Mouse (Mus musculus) Patski (cell line): Measurements from ENCODE around the gene Pdcl3. TPM values are rescaled to one million over a fixed set of nuclear protein-coding genes. Genes with fewer than 3 reads are reported as not detected.

Source experiments
- ATAC-seq: fragments of 100-300 bp; one replicate; pipeline ENCODE4 v1.8.0; 2021
- CTCF ChIA-PET: fragments of 350-600 bp; sonication (Branson Sonifier 250); formaldehyde crosslinking; loops from one replicate; lab custom pipeline; 2022; ENCODE audit warnings: inconsistent platforms; lab: Charles Lee
- POLR2A ChIA-PET: fragments of 350-600 bp; sonication (Branson Sonifier 250); formaldehyde crosslinking; loops from one replicate; lab custom pipeline; 2022; ENCODE audit warnings: antibody characterized with exemption, inconsistent platforms; lab: Charles Lee
- DNase-seq: peaks from one replicate; pipeline ENCODE4 v3.0.0-alpha.2; 2011; ENCODE audit warnings: low read depth, low spot score
- H3K27me3 ChIP-seq: fragments of 371-371 bp; one replicate; pipeline ENCODE4 v1.5.1; 2021
- CTCF ChIP-seq: fragments of 100-300 bp; IDR thresholded peaks from one replicate; pipeline ENCODE4 v1.5.1; 2021
- in situ Hi-C: fragments of 300-500 bp; cut with MboI; formaldehyde crosslinking; loops from 3 replicates; pipeline ENCODE4 v1.11.1; 2018; ENCODE audit warnings: low pct_unique_long_range_greater_than_20kb, mixed read lengths
- polyA plus RNA-seq: library from polyadenylated mRNA; unstranded; gene quantifications from one replicate; pipeline ENCODE4 v1.2.3, GENCODE M21; 2021

Pdcl3 gene
- polyA plus RNA-seq: 235 TPM

DNA sequence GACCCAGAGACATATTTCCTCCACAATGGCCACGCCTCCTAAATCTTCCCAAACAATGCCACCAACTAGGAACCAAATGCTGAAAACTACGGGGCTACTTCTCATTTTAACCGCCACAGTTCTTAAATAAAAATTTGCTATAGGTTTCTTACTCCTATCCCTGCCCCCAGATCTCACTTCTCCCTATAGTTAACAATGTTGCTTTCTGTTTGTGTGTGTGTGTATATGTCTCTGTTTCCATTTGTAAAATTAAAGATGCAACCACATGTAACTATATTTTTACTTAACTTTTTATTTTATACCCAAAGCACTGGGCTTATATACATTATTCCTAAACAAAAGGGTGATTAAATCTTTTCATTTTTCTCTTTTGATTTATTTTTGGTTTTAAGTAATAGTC lies at the start of gene Pdcl3:
Gene Pdcl3 (plus strand): TSS at position 301 of the 400 bp plus-strand sequence.
- no peak for TF ChIP-seq CTCF
- ChIA-PET CTCF (no interaction called here), POLR2A (no interaction called here)
- in situ Hi-C loops: no loop called here
- no peak for DNase-seq
- ATAC-seq: no peak
- H3K27me3 ChIP-seq: no peaks in the 10 kb centered on the region

DNA sequence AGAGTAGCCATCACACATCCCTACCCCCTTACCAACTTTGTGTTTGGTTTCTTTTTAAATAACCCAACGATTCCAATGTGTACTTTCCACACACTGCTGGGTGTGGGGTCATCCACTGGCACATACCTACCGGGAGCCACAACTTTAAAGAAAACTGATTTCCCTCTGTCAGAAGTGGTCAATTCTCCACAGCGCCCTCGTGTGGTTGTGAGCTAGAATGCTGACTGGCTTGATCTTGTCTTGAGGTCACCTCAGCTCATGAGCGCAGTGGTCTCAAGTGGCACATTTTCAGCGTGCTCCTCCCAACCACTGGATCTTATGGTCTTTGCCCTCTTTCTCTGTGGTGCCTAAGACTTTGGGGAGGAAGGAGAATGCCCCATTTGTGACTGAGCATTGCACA lies 48.6 kb upstream of the Pdcl3 start:
- peak; percentile 75 for TF ChIP-seq CTCF
- ATAC-seq (no peak), DNase-seq (no peak)
- ChIA-PET POLR2A (no interaction called here), CTCF (interaction anchor here (0.6 to 0.9 kb wide), 2 partner anchors 34 to 66 kb away, joined by 3 read pairs; no protein-coding TSS in a partner anchor)
- in situ Hi-C loops: no loop called here
- peaks cover 22% of the 10 kb centered on the region for H3K27me3 ChIP-seq

DNA sequence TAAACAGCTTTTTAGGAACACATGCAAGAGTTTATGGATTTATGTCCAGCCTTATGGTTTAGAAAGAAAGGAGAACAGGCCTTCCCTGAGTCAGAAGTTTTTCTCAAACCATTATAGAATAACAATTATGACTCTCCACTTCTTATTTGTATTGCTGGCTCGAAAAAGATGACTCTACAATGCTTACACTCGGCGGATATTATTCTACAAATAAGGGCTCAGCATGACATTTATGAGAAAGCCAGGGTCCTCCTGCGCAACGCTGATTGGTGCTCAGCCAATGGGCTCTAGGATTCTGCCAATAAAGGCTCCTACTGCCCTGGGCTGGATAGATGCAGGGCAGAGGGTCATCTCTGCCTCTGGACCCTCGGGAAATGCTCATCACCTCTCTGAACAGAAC lies 46.6 kb upstream of the Pdcl3 start, which contains the start of gene Nms:
Gene Nms (plus strand): TSS at position 301 of the 400 bp plus-strand sequence.
- CTCF ChIA-PET: no interaction called here
- peaks cover 28% of the 10 kb centered on the region for H3K27me3 ChIP-seq

DNA sequence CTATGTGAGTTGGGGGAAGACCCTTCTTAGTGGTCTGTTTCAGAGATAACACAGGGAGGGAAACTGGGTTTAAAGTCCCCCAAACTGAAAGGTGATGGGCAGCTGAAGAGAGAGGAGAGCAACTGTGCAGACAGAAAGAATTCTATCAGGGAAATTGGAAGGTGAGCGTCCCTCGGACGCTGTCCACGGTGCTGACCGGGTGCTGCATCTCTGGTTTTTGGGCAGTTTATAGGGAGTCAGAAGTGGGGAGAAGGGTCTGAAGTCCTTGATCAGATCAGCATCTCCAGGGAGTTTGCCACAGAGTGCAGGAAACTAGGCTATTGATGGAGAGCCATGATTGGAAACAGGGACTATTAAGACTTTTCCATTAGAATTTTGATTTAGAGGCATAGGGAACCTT lies 45.8 kb upstream of the Pdcl3 start:
- in situ Hi-C loops: no loop called here
- CTCF ChIA-PET: no interaction called here
- DNase-seq: no peak
- POLR2A ChIA-PET: no interaction called here
- H3K27me3 ChIP-seq: peaks cover 28% of the 10 kb centered on the region
- ATAC-seq: no peak
- no peak for TF ChIP-seq CTCF

More for the DNA sequence above, 46.6 kb upstream of the Pdcl3 start, which contains the start of gene Nms:
- in situ Hi-C loops: no loop called here
- ATAC-seq (no peak), DNase-seq (no peak)
- POLR2A ChIA-PET: no interaction called here
- no peak for TF ChIP-seq CTCF

DNA sequence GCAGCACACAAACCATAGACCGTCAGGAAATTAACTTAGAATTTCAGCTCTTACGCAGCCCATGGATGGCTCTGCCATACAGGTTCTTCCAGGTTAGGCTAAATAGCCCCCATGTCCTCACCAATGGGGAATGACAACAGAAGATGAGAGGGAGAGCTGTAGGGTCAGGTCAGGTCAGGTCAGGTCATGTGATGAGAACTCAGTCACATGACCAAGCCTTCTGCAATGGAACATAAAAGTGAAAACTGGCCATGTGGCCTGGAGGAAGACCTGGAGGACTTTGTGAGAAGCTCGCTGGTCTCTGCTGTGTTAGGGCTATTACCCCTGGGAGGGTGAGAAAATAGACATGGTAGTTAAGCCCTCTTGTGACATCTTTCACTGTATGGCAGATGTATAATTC lies 29.0 kb upstream of the Pdcl3 start:
- DNase-seq (no peak), ATAC-seq (no peak)
- in situ Hi-C loops: no loop called here
- ChIA-PET CTCF (no interaction called here), POLR2A (no interaction called here)
- peaks cover 18% of the 10 kb centered on the region for H3K27me3 ChIP-seq
- no peak for TF ChIP-seq CTCF

DNA sequence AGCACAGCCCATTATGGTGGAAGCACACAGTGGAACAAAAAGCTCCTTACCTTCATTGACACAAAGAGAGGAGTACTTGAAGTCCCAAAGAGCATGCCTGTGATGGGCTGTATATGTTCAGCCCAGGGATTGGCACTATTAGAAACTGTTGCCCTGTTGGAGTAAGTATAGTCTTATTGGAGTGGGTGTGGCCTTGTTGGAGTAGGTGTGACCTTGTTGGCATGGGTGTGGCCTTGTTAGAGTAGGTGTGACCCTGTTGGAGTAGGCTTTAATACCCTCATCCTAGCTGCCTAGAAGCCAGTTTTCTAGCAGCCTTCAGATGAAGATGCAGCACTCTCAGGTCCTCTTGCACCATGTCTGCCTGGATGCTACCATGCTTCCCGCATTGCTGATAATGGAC lies 16.3 kb upstream of the Pdcl3 start:
- CTCF ChIA-PET: no interaction called here

DNA sequence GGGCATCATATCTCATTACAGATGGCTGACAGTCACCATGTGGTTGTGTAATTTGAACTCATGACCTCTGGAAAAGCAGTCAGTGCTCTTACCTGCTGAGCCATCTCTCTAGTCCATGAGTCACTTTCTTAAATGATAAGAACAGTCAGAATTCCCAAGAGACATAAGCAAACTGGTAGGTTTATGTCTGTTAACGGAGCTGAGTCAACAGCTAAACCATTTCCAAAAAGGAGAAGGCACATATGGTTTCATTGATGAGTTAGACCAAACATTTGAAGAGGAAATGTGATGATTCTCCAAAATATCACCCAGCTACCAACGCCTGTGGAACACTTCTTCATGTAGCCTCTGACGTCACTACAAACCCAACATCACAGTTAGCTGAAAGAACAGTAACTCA lies 13.7 kb upstream of the Pdcl3 start:
- DNase-seq: no peak
- TF ChIP-seq CTCF: no peak
- CTCF ChIA-PET: interaction anchor here (1.0 to 1.2 kb wide), 2 partner anchors 9 to 12 kb away, joined by 3 read pairs; no protein-coding TSS in a partner anchor
- no peak for ATAC-seq
- POLR2A ChIA-PET: no interaction called here
- H3K27me3 ChIP-seq: no peaks in the 10 kb centered on the region
- in situ Hi-C loops: no loop called here

More for the DNA sequence above, 16.3 kb upstream of the Pdcl3 start:
- DNase-seq (no peak), ATAC-seq (no peak)
- peaks cover 16% of the 10 kb centered on the region for H3K27me3 ChIP-seq
- in situ Hi-C loops: no loop called here
- POLR2A ChIA-PET: no interaction called here
- no peak for TF ChIP-seq CTCF

DNA sequence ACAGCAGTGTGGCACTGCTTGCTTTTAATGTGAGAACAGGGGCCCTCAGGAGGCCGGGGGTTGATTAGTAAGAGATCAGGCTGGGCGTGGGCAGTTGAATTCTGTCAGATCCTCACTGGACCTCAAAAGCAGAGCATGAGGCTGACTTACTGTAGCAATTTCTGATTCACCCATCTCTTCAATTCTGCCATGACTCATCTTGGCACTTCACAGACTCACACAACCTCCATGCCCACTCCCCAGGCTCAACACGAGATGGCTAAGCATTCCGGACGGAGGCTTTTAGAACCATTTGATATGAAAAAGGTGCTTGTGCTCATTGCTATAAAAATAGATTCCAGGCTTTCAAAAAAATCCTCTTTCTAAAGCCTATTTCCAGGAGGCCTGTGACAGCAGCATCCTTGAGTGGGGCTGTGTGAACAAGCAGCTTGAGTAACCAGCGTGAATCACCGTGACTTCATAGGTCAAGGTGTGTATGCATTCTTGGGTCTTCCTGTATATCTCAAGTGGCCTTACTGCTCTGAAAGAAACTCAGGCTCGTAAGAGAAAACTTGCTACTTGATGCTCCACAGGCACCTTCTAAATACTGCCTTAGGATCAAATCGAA lies 12.3 kb upstream of the Pdcl3 start:
- POLR2A ChIA-PET: no interaction called here
- no peak for TF ChIP-seq CTCF
- no peaks in the 10 kb centered on the region for H3K27me3 ChIP-seq
- in situ Hi-C loops: no loop called here
- ATAC-seq: no peak
- no peak for DNase-seq
- CTCF ChIA-PET: no interaction called here

DNA sequence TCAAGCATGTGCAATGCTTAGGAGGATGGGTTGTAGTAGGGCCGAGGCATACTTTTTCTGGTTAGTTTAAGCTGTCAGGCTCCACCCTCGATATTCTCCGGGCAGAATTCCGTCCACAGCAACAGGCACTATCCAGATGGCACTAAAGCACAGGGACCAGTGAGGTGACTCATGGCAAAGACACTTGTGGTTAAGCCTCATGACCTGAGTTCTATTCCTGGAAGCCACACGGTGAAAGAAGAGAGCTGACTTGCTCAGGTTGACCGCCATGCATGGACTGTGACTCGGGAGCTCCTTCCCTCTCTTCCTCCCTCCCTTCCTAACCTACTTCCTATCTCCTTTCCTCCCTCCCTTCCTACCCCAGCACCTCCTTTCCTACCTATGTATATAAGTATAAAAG lies 5.5 kb upstream of the Pdcl3 start:
- in situ Hi-C loops: no loop called here
- no peak for DNase-seq
- ChIA-PET CTCF (interaction anchor here (1.4 kb wide), 1 partner anchor 17 kb away, joined by 3 read pairs; no protein-coding TSS in a partner anchor), POLR2A (no interaction called here)
- peak; percentile 35 for ATAC-seq
- H3K27me3 ChIP-seq: no peaks in the 10 kb centered on the region
- TF ChIP-seq CTCF: no peak

DNA sequence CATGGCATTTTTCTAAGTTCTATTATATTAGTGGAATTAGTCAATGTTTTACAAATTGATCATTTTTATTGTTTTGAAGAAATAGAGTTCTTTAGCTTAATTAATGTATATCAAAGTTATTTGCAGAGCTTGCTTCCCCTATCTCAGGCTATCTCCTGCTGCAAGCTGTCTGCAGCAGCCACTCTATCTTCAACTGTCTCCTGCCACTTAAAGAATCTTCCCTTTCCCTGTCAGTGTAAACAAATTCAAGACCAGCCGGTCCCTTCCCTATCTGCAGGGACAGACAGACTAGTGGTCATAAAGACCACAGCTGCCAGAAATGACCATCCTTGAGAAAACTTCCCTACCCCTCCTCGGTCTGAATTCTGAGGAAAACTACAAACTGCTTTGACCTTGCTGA lies 1.5 kb upstream of the Pdcl3 start:
- in situ Hi-C loops: no loop called here
- ATAC-seq (no peak), DNase-seq (no peak)
- H3K27me3 ChIP-seq: no peaks in the 10 kb centered on the region
- POLR2A ChIA-PET: no interaction called here
- CTCF ChIA-PET: interaction anchor here (1.0 to 1.2 kb wide), 2 partner anchors 12 to 497 kb away, joined by 3 to 5 read pairs; no protein-coding TSS in a partner anchor
- no peak for TF ChIP-seq CTCF

DNA sequence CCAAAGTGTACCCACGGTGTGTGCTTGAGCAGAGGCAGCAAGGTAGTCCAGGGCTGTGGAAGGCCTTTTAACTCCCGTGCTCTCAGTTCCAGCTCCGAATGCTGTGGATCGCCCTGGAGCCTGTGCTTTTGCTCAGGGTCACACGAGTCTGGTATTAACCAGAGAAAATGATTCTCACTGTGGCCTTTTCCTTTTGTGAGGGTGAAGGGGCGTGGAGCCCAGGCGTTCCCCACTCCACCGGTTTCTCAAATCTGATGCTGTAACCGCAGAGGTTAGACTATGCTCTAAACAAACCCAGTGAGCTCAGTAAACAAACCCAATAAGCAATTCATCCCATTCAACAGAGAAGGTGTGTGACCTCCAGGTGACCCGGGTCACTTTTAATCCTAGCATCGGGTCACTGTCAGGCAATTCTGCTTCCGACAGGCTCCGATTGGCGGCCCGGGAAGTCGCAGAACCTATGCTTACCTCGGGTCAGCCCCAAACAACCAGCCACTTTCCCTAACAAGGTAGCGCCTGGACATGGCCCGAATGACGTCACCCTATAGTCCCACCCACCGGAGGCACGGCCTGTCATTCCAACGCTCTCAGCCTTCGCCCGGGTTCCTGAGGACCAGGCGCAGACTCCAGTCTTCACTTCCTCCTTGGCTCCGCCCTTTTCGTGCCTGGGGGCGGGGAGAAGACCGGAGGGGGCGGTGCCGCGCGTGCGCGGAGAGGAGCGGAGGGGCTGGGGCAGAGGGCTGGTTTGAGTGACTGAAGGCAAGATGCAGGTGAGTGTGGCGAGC lies 1.9 kb downstream of the Pdcl3 start:
- in situ Hi-C loops: no loop called here
- ATAC-seq (peak; percentile 99), DNase-seq (peak; percentile 79)
- no peak for TF ChIP-seq CTCF
- ChIA-PET CTCF (no interaction called here), POLR2A (interaction anchor here (1.4 kb wide), 1 partner anchor 382 kb away, joined by 3 read pairs; no protein-coding TSS in a partner anchor)
- H3K27me3 ChIP-seq: no peaks in the 10 kb centered on the region
